Mouse (Mus musculus) gastrocnemius, postnatal 14 days (tissue): ENCODE results near the gene Zfp575. TPM values are rescaled to one million over a fixed set of nuclear protein-coding genes. Genes with fewer than 3 reads are reported as not detected.

ENCODE experiments used
- DNase-seq: peaks from one replicate; pipeline ENCODE4 v3.0.0; 2021; ENCODE audit warnings: mixed read lengths
- intact Hi-C: fragments of 180-260 bp; cut with DNase I; formaldehyde crosslinking; loops from one replicate; pipeline ENCODE4 v1.15.1; 2025; ENCODE audit warnings: low total_unique reads
- total RNA-seq, 2 experiments: library from RNA; stranded (reverse); gene quantifications; 2 replicates each; pipeline ENCODE4 v1.2.3; 2021

Gene Zfp575
- total RNA-seq, 2 experiments from 2014 or later: 0.38 to 0.45 TPM

GRCm38 (mm10) chr7:24568512-24568911 is 18.9 kb downstream of the Zfp575 start:
- DNase-seq: no peak
- intact Hi-C loops: loop anchor here (10.0 kb wide), 2 partner anchors 54 to 94 kb away; partner anchors contain the start of gene AC161166.1

DNA sequence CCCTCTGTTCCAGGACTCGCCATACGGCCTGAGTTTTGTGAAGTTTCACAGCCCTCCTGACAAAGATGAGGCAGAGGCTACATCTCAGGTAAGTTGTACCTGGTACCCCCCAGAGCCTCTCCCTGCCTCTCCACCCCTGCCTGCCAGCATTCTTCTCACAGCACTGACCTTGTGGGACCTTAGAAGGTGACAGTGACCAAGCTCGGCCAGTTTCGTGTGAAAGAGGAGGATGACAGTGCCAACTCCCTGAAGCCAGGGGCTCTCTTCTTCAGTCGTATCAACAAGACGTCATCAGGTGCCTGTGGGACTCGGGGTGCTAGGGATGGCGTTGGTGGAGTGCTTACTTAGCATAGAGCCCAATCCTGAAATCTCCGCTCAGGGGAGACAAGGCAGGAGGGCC is 21.2 kb downstream of the Zfp575 start:
- no peak for DNase-seq
- intact Hi-C loops: loop anchor here (10.0 kb wide), 2 partner anchors 51 to 91 kb away; partner anchors contain the start of gene AC161166.1

GRCm38 (mm10) chr7:24565627-24566026 is 21.8 kb downstream of the Zfp575 start:
- intact Hi-C loops: loop anchor here (10.0 kb wide), 2 partner anchors 51 to 91 kb away; partner anchors contain the start of gene AC161166.1
- DNase-seq: no peak

GRCm38 (mm10) chr7:24564607-24565265 is 22.7 kb downstream of the Zfp575 start:
- peak; percentile 73 for DNase-seq
- intact Hi-C loops: loop anchor here (10.0 kb wide), 2 partner anchors 50 to 90 kb away; partner anchors contain the start of gene AC161166.1

GRCm38 (mm10) chr7:24563837-24564206 is 23.6 kb downstream of the Zfp575 start:
- no peak for DNase-seq
- intact Hi-C loops: loop anchor here (10.0 kb wide), 2 partner anchors 49 to 89 kb away; partner anchors contain the start of gene AC161166.1

GRCm38 (mm10) chr7:24563191-24563836 is 24.1 kb downstream of the Zfp575 start:
- no peak for DNase-seq
- intact Hi-C loops: loop anchor here (10.0 kb wide), 2 partner anchors 49 to 89 kb away; partner anchors contain the start of gene AC161166.1

DNA sequence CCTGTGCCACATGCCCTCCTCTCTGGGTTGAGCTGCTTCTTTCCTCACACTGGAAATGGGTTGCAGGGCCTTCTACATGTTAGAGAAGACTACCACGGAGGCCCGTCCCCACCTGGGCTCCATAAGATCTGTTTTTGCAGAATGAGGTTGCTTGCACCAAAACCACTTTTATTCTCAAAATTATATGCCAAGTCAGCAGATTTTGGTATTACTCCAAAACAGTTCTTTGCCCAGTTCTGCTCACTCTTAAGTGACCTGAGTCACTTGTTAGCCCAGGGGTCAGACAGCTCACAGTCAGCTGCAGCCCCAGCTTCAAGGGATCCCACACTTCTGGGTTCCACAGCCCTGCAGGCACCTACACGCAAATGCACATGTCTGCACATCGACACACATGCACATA is 26.0 kb downstream of the Zfp575 start:
- intact Hi-C loops: loop anchor here (10.0 kb wide), 2 partner anchors 47 to 87 kb away; partner anchors contain the start of gene AC161166.1
- DNase-seq: no peak

DNA sequence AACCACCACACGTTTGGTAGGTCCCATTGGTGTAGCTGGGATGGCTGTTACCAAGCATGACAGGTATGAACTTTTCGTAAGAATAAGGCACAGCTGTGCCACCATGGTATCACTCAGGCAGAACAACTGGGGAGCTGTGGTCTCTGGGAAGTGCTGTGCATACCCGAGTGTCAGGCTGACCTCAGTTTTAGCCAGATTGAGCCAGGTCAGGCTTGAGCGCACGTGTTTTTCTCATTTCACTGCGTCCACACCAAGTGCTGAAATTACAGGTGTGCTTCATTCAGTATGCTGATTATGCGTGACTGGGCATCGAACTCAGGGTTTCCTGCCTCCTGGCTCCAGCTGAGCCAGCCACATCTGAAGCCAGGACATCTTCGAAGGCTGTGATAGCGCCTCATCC is 31.7 kb downstream of the Zfp575 start:
- intact Hi-C loops: no loop called here
- no peak for DNase-seq

DNA sequence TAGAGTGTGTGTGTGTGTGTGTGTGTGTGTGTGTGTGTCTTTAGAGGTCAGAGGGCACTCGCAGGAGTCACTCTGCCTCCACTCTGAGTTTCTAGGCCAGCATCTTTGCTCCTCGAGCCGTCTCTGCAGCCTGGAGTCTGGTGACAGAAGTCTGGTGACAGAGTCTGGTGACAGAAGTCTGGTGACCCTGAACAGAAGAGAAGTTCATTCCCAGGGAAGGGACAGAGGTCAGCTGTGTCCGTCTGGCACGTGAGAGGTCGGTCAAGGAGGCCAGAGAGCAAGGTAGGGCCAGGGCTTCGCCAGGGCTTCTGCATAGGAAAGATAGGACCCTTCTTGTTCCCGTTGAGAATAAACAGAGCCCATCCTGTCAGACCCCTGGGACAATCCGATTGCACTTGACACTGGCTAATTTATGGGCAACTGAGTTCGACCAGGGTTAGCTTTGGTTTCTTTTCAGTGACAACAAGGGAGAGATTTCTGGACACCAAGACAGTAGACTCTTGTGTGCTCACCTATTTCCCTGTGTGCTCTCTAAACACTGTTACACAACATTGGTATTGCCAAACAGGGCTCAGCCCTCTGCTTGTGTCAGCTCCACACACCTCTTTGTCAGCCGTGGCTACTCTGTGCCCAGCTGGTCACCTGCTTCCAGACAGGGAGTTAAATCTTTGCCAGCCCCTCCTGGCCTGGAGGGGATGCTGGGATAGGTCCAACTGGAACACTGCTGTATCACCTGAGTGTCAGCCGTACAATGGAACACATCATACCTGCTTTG is 35.3 kb downstream of the Zfp575 start:
- intact Hi-C loops: no loop called here
- DNase-seq: no peak

GRCm38 (mm10) chr7:24547534-24548036 is 39.9 kb downstream of the Zfp575 start:
- intact Hi-C loops: no loop called here
- no peak for DNase-seq

- DNase-seq: peak; percentile 100
- intact Hi-C loops: no loop called here
Observed at GRCm38 (mm10) chr7:24546634-24547389, 40.6 kb downstream of the Zfp575 start.

- intact Hi-C loops: no loop called here
- no peak for DNase-seq
Observed at GRCm38 (mm10) chr7:24546068-24546614, 41.3 kb downstream of the Zfp575 start, which contains the start of the genes Pinlyp and Xrcc1. Gene Pinlyp, minus strand, starts transcription at chr7:24546118. Gene Xrcc1, plus strand, starts transcription at chr7:24546289.

- DNase-seq: no peak
- intact Hi-C loops: no loop called here
Observed at GRCm38 (mm10) chr7:24544506-24544905, 42.9 kb downstream of the Zfp575 start.

- no peak for DNase-seq
- intact Hi-C loops: no loop called here
Observed at GRCm38 (mm10) chr7:24539686-24540085, 47.8 kb downstream of the Zfp575 start.

DNA sequence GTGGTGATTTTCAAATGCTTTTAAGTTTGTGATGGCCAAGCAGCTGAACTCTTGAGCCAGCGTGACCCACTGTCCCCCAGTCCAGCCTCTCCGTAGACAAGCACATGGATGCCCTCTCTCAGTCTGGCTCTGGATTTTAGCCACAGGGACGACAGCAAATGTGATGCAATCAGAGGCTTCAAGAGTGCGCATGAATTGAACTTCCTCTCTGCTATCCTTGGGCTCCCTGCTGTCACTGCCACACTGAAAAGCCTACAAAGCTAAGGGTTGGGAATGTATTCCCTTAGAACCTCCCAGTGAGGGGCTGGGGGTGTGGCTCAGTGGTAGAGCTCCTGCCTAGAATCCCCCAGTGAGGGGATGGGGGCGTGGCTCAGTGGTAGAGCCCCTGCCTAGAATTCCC is 48.7 kb downstream of the Zfp575 start:
- intact Hi-C loops: no loop called here
- DNase-seq: no peak

GRCm38 (mm10) chr7:24538154-24538553 is 49.3 kb downstream of the Zfp575 start:
- no peak for DNase-seq
- intact Hi-C loops: no loop called here

- intact Hi-C loops: no loop called here
- peak; percentile 38 for DNase-seq
Observed at GRCm38 (mm10) chr7:24537591-24537990, 49.9 kb downstream of the Zfp575 start.

- no peak for DNase-seq
- intact Hi-C loops: no loop called here
Observed at GRCm38 (mm10) chr7:24537081-24537480, 50.4 kb downstream of the Zfp575 start.

DNA sequence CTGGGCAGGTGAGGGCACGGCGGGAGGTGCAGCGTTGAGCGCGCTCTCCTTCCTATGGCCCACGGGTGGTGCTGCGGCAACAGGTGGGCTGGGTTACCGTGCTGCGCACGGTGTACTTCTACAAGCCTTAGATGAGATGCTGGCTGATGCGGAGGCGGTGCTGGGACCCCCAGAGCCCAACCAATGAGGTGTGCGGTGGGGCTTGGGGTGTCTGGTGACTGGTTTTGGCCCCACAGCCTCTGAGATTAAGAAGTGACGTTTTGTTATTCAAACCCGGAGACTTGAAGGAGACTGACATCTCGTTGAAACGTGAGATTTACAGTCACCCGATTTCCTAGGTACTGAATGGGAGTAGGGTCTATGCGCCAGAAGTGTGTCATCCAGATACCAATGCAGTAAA is 53.1 kb downstream of the Zfp575 start:
- no peak for DNase-seq
- intact Hi-C loops: no loop called here
